Mouse (Mus musculus) cerebellum, adult 2 months (tissue): ENCODE data around the gene Slc35e4.
"Not testable (repeated sequence)": the region's sequence is repeated elsewhere in the genome, so short reads cannot be mapped to it uniquely, and the experiment has no call there.

Experiments
- CTCF ChIP-seq: fragments of 200-500 bp; IDR thresholded peaks from 2 replicates; pipeline ENCODE4 v1.5.1; 2011; ENCODE audit warnings: low read depth, mild to moderate bottlenecking, control low read depth, low read length, moderate library complexity, borderline replicate concordance; ENCODE audit not compliant: insufficient read depth
- POLR2A ChIP-seq: fragments of 200-500 bp; IDR thresholded peaks from 2 replicates; pipeline ENCODE4 v1.6.1; 2011; ENCODE audit warnings: low read length, control low read depth, borderline replicate concordance; ENCODE audit not compliant: insufficient read depth

GRCm38 (mm10) chr11:3911440-3911839 lies 3.0 kb downstream of the Slc35e4 start:
- TF ChIP-seq POLR2A, CTCF: not testable (repeated sequence)
